Mouse (Mus musculus): ENCODE measurements at regions not wholly inside any gene's neighbourhood (a gene's known extent, or its start where the extent isn't known, plus 50 kb on each side); places are given as distances from the start of the nearest gene placed in this dataset.

- DNase-seq (ENCODE audit: low spot score in 2 of 2), result no peak
Observed at GRCm38 (mm10) chr14:100610017-100610760, 325.7 kb upstream of the Klf12 start.

- no peak for DNase-seq (ENCODE audit: low spot score in 2 of 2)
Observed at GRCm38 (mm10) chr14:100607109-100607508, 322.6 kb upstream of the Klf12 start.

GRCm38 (mm10) chr14:100600886-100601451, 316.5 kb upstream of the Klf12 start:
- DNase-seq (ENCODE audit: low spot score in 2 of 2), result no peak

- no peak for DNase-seq (ENCODE audit: low spot score in 2 of 2)
Observed at GRCm38 (mm10) chr14:100570026-100570425, 285.5 kb upstream of the Klf12 start.

- no peak for DNase-seq (ENCODE audit: low spot score in 2 of 2)
Observed at GRCm38 (mm10) chr14:100561884-100562283, 277.4 kb upstream of the Klf12 start.

- peak in 1 of 2 experiments; percentile 1 for DNase-seq (ENCODE audit: low spot score in 2 of 2)
Observed at GRCm38 (mm10) chr14:100558378-100558777, 273.9 kb upstream of the Klf12 start.

- DNase-seq (ENCODE audit: low spot score in 2 of 2), result no peak
Observed at GRCm38 (mm10) chr14:100552466-100552865, 268.0 kb upstream of the Klf12 start.

GRCm38 (mm10) chr14:100550266-100550665, 265.8 kb upstream of the Klf12 start:
- DNase-seq (ENCODE audit: low spot score in 2 of 2), result no peak

GRCm38 (mm10) chr14:100530217-100530616, 245.7 kb upstream of the Klf12 start:
- DNase-seq (ENCODE audit: low spot score in 2 of 2), result no peak

- no peak for DNase-seq (ENCODE audit: low spot score in 2 of 2)
Observed at GRCm38 (mm10) chr14:100529758-100530157, 245.3 kb upstream of the Klf12 start.

GRCm38 (mm10) chr14:100509396-100509795, 224.9 kb upstream of the Klf12 start:
- DNase-seq (ENCODE audit: low spot score in 2 of 2), result no peak

- DNase-seq (ENCODE audit: low spot score in 2 of 2), result no peak
Observed at GRCm38 (mm10) chr14:100508087-100508486, 223.6 kb upstream of the Klf12 start.

GRCm38 (mm10) chr14:100507616-100508015, 223.1 kb upstream of the Klf12 start:
- no peak for DNase-seq (ENCODE audit: low spot score in 2 of 2)

GRCm38 (mm10) chr14:100488837-100489236, 204.4 kb upstream of the Klf12 start:
- DNase-seq (ENCODE audit: low spot score in 2 of 2), result no peak

- no peak for DNase-seq (ENCODE audit: low spot score in 2 of 2)
Observed at GRCm38 (mm10) chr14:100485489-100485888, 201.0 kb upstream of the Klf12 start.

GRCm38 (mm10) chr14:100484101-100484500, 199.6 kb upstream of the Klf12 start:
- DNase-seq (ENCODE audit: low spot score in 2 of 2), result no peak

- DNase-seq (ENCODE audit: low spot score in 2 of 2), result no peak
Observed at GRCm38 (mm10) chr14:100477595-100478380, 193.3 kb upstream of the Klf12 start.

GRCm38 (mm10) chr14:100468311-100468710, 183.8 kb upstream of the Klf12 start:
- DNase-seq (ENCODE audit: low spot score in 2 of 2), result no peak

GRCm38 (mm10) chr14:100462321-100462720, 177.8 kb upstream of the Klf12 start:
- no peak for DNase-seq (ENCODE audit: low spot score in 2 of 2)

GRCm38 (mm10) chr14:100461141-100462043, 176.9 kb upstream of the Klf12 start:
- peak in 1 of 2 experiments; percentile 82 for DNase-seq (ENCODE audit: low spot score in 2 of 2)

GRCm38 (mm10) chr14:100459601-100460290, 175.3 kb upstream of the Klf12 start:
- DNase-seq (ENCODE audit: low spot score in 2 of 2), result no peak

Data from frontal cortex, postnatal 36 days (tissue).